Mouse (Mus musculus): ENCODE measurements around the gene Dlg2. TPM values are rescaled to one million over a fixed set of nuclear protein-coding genes. Genes with fewer than 3 reads are reported as not detected.

Gene Dlg2
- polyA plus RNA-seq, 1 experiment, result 0.21 TPM

DNA sequence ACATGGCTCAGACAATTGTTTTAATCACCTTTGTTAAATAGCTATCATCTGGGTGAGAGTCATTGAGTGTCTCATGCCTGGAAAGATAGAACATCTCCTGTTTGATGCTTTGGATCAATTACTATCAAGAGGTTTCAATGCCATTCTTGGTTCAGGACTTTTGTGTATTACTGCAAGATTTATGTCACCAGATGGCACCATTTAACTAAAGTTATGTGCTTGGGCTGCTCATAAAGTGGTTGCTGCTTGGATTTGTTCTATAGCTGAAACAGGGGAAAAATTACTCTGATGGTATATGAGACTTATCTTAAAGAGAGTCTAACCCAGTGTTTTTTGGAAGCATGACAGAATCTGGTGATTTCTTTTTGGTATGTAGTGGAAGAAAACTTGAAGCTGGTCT is 35.8 kb downstream of the Dlg2 start:
- DNase-seq (ENCODE audit: low read depth, low spot score), result peak; percentile 10

DNA sequence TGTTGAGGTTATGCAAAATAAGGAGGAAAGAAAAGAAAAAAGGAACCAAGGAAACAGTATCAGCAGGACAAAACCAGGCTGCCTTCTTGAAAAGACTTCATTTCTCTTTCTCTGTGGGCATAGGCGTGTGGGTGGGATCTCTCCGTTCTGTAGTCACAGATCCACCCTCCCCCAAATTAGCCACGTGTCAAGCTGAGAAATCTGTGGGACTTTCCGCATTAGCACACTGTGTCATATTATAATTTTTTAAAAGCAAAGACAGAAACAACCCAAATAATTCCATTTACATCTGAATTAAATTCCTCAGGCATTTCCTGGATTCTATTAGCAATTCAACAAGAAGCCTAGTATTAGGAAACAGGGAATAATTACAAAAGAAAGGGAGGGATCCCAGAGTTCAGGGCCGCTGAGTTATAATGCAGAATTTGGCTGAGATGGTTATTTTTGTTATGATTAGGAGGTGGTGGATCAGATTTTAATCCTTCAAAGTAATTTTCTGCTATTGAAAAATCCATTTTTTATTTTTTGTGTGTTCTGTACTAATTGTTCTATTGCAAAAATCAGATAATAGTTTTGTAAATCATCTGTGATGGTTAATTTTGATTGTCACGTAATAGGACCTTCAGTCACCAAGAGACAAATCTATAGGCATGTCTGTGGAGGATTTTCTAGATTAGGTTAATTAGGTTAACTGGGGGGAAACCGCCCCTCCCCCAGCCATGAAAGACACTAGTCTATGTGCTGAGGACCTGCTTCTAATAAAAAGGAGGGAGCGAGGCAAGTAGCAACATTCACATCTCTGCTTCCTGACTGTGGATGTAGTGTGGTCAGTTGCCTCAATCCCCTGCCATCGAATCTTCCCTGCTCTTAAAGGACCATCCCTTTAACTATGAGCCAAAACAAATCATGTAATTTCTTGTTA is 63.3 kb downstream of the Dlg2 start:
- WGBS, result 67% methylated on average over 9 of the region's 9 CpGs
- no peak for DNase-seq (ENCODE audit: low read depth, low spot score)

DNA sequence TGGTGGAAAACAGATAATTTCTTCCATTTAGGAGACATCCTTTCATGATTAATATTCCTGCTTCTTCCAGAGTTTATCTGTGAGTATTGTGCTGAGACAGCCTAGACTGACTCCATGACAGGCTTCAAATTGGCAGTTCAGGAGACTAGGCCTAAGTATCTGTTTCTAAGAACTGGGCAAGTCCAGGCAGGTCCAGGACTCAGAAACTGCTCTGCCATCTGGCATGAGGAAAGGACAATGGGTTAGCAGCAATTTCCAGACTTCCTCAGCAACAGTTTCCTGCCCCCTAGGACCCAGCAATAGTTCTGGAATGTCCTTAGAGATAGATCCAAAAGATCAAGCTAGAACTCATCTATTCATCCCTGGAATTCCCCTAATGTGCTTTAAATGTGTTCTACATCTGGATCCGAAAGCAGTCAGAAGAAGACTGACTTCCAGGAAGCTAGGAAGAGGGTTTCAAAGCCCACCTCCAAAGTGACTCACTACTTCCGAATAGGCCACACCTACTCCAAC is 64.4 kb downstream of the Dlg2 start:
- WGBS, result 82% methylated on average over 2 of the region's 2 CpGs

DNA sequence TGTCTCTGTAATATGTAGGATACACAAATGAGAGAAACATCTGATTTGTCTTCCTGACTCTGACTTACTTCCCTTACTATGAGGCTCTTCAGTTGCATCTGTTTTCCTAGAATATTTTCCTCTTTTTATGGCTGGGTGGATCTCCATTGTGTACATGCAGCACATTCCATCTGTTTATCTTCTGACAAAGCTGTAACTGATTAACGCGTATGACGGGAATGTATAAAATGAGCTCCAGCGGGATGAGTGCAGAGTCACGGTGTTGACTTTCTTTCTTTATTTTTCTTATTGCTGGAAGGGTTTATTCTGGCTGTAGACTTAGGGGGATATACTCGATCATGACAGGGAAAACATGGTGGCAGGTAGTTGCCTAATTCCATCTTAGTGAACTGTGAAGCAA is 76.9 kb downstream of the Dlg2 start:
- WGBS, result 18% methylated on average over 6 of the region's 6 CpGs
- DNase-seq (ENCODE audit: low read depth, low spot score), result peak; percentile 57

More for the DNA sequence above, 64.4 kb downstream of the Dlg2 start:
- no peak for DNase-seq (ENCODE audit: low read depth, low spot score)

DNA sequence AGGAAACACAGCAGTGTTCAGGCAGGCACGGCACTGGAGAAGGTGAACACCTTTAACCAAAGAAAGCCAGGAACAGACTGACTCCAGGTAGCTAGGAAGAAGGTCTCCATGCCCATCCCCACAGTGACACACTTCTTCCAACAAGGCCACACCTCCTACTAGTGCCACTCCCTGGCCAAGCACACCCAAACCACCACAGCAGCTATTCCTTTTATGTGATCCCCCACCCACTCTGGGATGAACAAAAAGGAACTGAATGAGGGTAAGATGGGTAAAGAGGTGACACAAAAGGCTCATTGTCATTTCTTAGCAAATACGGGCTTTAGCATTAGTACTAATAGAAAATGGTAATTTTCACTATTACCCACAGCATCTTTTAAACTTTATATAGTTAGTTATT is 77.9 kb downstream of the Dlg2 start:
- no peak for DNase-seq (ENCODE audit: low read depth, low spot score)
- WGBS, result 68% methylated on average over 2 of the region's 2 CpGs

DNA sequence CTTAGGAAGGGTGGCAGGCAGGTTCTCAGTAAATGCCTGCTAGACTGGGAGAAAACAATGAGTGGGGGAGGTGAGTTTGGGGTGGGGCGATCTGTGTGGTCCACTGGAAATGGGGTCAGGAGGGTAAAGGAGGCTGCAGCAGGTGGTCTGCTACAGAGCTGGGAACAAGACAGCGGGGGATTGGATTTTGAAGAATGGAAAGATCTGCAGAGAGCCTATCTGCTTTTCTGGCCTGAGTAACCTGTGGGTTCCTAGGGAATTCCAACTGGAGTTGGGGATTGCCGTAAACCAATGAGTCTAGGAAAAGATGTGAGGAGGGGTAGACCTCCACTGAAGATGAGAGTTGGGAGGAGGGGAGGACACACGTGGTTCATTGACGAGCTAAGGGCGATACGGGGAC is 92.7 kb downstream of the Dlg2 start:
- DNase-seq (ENCODE audit: low read depth, low spot score), result no peak
- 60% methylated on average over 7 of the region's 7 CpGs for WGBS

DNA sequence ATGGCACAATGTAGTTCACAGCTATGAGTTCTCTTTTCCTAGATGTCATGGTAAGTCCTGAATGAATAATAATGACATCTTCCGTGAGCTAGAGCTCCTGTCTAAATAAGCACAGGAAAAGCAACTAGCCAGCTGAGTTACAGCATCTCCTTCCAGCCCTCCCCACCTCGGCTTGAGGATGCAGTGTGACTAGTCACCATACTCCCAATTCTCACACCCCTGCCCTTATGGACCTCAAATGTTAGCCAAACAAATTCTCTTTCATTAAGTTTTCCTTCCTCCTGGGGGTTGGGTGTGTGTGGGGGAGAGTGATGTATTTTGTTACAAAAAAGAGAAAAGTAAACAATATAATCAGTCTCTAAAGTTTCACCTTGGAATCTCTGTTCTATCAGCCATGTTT is 111.3 kb downstream of the Dlg2 start:
- WGBS, result 51% methylated on average over 2 of the region's 2 CpGs
- no peak for DNase-seq (ENCODE audit: low read depth, low spot score)

DNA sequence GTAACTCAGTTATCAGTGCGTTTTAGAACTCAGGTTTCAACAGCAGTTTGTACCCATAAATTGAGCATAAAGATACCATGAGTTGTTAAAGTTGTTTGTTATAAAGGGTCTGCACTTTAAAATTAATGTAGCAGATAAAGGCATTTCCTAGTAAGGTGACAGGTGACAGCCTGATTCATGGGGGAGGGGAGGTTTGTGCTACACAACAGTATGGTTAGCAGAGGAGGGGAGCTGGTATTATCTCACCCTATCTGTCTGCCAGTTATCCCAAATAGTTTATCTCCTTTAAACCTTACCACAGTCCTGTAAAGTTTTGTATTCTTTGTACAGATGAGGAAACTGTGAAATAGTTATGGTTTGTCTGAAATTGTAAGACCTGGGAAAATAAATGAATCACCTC is 111.8 kb downstream of the Dlg2 start:
- DNase-seq (ENCODE audit: low read depth, low spot score), result no peak
- WGBS, result 56% methylated on average over 1 of the region's 1 CpGs

DNA sequence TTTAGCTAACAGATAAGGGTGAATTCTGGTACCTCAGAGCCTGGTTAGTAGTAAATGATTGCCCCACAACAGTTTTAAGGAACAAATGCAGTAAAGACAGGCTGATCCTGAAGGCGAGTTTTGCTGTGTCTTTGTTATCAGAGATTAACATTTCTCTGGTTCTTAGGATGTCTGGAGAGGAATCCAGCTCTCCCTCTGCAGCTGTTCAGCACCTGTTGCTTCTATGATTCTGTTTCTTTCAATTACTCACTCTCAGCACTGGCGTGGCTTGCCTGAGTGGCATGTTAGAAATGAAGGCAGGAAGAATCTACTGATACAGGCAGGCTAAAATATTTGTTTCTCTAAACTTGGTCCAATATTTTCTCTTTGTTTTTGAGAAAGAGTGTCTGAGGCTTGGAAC is 133.3 kb downstream of the Dlg2 start:
- 50% methylated on average over 2 of the region's 2 CpGs for WGBS
- DNase-seq (ENCODE audit: low read depth, low spot score), result no peak

DNA sequence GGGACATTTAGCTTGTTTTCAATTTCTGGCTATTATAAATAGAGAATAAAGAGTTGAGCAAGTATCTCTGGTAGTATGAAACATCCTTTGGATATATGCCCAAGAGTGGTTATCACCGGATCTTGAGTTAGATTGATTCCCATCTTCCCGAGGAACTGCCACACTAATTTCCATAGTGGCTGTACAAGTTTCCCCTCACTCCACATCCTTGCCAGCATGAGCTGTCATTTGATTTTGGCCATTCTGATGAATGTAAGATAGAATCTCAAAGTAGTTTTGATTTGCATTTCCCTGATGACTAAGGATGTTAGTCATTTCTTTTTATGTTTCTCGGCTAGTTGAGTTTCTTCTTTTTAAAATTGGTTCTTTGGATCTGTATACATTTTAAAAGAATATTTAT is 154.1 kb downstream of the Dlg2 start:
- WGBS, result 77% methylated on average over 3 of the region's 3 CpGs
- no peak for DNase-seq (ENCODE audit: low read depth, low spot score)

DNA sequence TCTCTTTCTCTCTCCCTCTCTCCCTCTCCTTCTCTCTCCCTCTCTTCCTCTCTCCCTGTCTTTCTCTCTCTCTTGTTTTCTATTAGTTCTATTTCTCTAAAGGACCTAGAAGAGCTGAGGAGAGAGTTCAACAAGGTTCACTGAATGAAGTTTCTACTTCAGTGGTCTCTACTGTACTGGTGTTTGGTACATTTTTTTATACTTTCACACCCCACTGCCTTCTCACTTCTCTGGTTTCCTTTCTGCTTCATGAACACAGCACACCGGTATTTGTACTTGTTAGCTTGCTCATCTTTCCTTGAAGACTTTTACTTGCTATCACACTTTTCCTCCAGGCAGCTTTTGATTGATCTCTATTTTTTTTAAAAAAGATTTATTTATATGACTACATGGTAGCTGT is 173.0 kb downstream of the Dlg2 start:
- no peak for DNase-seq (ENCODE audit: low read depth, low spot score)
- 86% methylated on average over 1 of the region's 1 CpGs for WGBS

DNA sequence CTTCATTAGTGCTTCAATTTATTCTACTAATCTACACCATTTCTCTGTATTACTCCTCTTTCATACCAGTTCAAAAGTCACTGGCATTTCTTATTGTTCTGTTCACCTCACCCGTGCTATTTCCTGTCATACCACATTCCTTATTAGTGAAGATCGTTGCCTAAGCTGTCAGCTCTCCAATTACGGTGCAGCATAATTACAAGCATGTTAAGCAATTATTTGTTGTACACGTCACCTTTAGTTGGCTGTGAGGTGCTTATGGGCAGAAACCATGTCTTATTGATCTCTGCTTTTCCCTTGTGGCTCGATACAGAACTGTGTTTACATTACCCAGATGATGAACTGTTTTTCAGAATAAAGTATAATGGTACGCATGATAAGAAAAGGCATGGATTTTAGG is 174.7 kb downstream of the Dlg2 start:
- 55% methylated on average over 6 of the region's 6 CpGs for whole genome bisulfite sequencing
- DNase-seq (ENCODE audit: low read depth, low spot score), result no peak

DNA sequence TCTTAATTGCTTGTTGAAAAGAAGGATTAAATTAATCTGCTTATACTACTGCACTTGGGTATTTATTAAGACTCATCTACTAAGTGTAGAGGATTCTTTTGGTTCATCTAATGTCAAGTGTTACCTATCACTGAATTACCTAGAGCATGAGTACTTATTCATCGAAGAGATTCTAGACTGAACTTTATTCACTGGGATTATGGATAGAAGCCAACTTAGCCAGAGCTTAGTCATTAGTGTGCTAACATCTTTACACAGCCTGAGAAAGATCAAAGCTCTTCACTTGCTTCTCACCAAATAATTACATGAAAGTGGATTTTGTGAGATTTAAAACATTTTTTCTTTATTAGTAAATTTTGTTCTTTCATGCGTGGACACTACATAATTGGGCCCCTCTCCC is 175.1 kb downstream of the Dlg2 start:
- 87% methylated on average over 2 of the region's 2 CpGs for WGBS
- DNase-seq (ENCODE audit: low read depth, low spot score), result no peak

DNA sequence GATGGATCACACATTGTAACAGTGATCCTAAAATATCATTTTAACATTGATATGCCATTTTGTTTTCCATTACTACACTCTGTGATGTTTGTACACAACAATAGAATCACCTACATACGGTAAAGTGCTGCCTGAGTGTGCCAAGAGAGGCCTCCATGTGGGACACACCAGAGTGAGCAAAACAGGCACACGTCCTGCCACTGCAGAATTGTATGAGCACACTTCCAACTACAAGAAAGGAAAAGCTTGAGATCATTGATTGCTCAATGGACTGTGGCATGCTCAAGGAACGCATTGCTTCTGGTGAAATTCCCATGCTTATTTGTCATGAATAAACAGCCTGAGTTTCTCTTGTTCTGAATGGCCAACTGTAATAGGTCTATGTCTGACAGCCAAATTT is 182.1 kb downstream of the Dlg2 start:
- 70% methylated on average over 3 of the region's 3 CpGs for WGBS
- no peak for DNase-seq (ENCODE audit: low read depth, low spot score)

DNA sequence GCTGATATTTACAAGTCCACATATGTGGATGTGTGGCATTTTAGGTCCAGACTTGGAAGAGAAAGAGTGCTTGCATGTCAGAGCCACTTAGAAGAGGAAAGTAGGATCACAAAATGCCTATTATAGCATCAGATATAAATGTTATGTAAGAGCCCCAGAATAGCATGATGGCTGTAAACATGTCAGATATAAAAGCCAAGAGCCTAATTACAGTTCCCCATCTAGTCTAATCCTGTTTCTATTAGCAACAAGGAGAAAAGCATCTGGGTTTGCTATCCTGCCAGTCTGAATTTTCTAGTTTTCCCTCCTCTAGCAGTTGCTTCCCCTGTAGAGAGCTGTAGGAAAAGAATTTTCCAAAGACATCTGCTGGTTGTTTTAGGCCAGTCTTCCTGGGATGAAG is 217.6 kb downstream of the Dlg2 start:
- no peak for DNase-seq (ENCODE audit: low read depth, low spot score)

DNA sequence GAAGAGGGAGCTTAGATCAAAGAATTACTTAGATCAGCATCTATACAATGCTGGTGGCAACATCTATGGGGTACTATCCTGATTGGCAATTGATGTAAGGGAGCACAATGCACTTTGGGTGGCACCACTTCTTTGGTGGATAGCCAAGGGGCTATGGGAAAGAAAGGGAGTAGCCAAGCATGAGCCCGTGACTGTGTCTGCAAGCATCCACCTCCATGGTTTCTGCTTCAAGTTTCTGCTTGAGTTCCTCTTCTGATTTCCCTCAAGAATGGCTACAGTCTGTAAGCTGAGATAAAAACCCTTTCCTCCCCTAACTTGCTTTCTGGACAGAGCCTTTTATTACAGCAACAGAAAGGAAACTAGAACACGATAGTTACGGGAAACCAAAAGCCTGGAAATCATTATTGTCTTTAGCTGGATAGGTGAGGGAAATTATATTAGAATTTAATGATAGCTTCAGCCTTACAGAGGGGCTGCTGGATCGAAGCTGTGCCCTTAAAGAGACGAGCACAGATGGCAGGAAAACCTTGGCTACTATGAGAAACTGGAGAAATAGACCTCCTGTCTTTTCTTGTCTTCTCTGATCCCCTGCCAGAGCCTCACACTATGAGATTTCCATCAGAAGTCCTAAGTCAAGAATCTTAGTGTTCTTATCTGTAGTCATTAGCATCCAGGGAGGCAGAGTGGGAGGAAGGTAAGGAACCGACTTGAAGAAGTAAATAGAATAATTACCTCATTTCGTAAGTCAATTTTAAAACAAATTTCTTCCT is 219.9 kb downstream of the Dlg2 start:
- DNase-seq (ENCODE audit: low read depth, low spot score), result no peak
- 76% methylated on average over 7 of the region's 7 CpGs for WGBS

DNA sequence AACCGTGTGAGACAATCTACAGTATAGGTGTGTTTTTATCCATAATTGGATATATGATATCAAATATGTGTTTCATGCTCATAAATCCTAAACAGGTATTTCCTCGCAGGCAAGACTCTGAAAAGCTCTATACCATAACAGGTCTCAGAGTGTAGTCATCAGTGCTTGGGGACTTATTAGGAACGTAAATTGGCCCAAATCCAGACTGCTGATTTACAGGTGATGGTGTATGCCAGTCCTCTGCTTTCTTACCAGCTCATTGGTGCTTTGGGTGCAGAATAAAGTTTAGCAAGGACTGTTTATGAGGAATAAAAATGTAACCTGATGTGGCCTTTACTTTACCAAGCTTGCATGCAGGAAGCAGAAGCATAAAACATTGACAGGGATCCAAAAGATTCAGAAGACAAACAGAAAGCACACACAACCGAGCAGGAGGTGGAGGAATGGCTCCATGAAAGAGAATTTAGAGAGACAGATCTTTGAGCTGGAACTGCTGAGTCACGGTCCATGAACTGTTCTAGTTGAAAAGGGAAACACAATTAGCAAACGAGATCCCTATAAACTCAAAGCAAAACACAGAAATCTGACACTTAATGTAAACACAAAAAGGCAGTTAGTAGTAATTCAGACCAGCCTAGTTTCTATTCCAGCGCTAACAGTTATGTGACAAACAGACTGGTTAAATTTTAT is 226.8 kb downstream of the Dlg2 start:
- peak; percentile 56 for DNase-seq (ENCODE audit: low read depth, low spot score)
- WGBS, result 22% methylated on average over 7 of the region's 7 CpGs

DNA sequence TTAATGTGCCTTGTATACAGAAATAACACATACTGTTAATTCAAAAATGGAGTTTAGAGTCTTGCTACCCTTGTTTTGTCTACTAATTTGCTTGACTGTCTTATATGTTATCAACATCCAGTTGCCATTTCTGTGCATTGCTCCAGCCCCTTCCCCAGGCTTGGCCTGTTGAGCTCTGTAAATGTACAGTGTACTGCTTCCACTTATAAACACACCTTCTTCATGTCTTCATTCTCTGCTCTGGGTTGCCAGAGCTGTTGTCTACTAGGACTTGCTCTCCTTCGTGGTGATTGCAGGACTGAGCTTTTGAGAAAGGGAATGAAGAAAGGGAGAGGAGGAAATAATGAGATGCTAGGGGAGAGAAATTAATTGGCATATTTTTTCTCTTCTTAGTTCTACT is 227.5 kb downstream of the Dlg2 start:
- 49% methylated on average over 1 of the region's 1 CpGs for WGBS
- DNase-seq (ENCODE audit: low read depth, low spot score), result no peak

DNA sequence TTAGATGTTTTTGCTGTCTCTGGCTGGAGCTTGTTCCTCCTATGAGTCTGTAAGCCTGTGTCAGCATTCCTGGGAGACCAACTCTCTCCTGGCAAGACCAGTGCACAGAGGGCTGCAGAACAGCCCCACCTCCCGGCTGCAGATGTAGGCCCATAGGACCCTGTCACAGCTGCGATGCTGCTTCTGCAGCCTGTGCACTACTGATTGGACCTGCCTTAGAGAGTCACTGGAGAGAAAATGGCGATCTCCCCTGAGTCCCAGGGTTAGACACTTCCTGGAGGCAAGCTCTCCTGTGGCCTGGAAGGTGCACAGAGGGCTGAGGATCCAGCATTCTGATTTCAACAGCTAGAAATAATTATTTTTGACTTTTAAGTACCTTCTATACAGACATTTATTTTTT is 257.6 kb downstream of the Dlg2 start:
- 55% methylated on average over 3 of the region's 3 CpGs for WGBS
- no peak for DNase-seq (ENCODE audit: low read depth, low spot score)

DNA sequence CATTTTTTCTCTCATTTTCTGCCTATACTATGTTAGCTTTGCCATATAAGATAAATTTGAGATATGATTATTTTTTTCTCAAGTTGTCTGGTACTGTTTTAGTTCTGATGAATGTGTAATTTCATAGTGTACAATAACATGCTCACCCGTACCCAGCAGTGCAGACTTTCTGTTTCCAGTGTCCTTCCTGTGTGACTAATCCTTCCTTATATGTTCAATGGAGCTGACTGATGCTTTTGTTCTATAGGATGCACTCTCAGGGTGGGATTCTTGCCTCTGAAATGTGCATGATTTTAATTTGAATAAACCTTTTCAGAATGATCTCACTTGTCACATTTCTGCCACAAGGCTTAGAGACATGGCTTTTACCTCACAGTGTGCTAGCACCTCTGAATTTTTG is 259.9 kb downstream of the Dlg2 start:
- WGBS, result 46% methylated on average over 1 of the region's 1 CpGs
- DNase-seq (ENCODE audit: low read depth, low spot score), result no peak

Data from large intestine, adult 2 months (tissue).